Mouse (Mus musculus): Measurements from ENCODE around the gene Nlgn2. TPM values are rescaled to one million over a fixed set of nuclear protein-coding genes. Genes with fewer than 3 reads are reported as not detected.

The Nlgn2 gene
- total RNA-seq, 2 experiments from 2014 or later = 7.4 to 13.5 TPM

DNA sequence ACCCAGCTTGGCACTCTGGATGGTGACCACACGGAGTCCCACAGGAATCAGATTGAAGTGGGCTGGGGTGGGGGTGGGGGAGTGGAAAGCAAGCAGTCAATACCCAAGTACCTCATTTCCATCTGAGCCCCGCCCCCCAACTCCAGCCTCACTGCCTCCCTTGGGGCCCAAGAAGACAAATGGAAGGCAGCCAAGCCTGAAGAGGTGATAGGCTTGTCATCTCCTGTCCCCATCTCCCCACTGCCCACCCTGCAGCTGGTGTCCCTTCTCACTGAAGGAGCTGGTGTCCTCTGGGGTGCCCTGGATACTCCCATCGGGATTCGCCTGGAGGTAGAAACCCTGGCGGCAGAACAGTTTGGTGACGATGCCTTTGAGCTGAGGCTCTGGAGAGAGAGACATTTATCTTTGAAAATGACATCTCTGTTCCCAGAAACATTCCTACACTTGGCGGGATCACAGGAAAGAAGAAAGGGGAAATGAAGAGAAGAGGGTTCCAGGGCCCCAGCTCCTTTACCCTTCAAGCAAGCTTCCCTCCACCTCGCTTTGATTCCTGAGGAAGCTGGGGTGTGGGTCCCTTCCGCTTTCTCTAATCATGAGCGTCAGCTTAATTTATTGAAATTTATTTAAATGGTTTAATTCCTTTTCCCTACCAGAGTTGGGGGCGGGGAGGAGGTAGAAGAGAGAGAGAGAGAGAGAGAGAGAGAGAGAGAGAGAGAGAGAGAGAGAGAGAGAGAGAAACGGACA is 38.0 kb downstream of the Nlgn2 start:
- ATAC-seq (replicated peaks; ENCODE audit: poor library complexity, severe bottlenecking) = no peak

DNA sequence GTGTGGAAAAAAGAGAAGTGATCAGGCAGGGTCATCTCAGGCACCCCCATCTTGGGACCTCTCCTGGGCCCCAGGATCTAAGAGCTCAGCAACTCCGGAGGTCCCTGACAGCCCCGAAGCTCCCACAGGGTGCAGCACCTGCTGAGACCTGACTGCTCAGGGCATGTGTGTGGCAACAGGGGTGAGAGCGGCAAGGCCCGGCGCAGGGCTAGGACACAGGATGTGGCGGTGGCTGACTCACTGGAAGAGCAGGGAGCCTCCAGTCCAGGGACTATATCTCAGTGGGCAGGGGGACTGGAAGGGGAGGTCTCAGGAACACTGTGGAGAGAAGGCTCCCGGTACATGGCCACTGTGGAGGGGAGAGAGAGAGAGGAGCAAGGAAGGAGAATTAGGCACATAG is 39.7 kb downstream of the Nlgn2 start:
- no peak for ATAC-seq (replicated peaks; ENCODE audit: poor library complexity, severe bottlenecking)

DNA sequence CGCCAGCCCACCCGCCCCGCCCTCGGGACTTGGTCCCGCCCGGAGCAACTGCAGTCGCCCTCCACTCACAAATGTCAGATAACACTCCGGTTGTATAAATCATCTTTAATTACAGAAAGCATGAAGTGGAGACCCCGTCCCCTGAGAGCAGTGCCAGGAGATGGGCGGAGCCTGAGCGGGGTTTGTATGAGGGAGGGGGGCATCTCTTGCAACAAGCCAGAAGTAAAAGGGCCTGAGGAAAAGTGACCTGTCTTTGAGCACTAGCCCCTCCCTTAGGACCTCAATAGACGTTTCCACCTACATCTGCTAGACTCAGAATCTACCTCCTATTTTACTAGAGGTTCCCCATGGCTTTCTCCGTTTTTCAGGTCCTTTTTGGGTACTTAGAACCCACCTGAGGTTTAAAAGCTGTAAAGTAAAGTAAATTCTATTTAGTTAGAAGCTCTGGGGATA is 41.6 kb downstream of the Nlgn2 start:
- ATAC-seq (replicated peaks; ENCODE audit: poor library complexity, severe bottlenecking) = no peak

- ATAC-seq (replicated peaks; ENCODE audit: poor library complexity, severe bottlenecking) = peak; percentile 92
These were observed 42.2 kb downstream of the Nlgn2 start, which contains the start of gene Chrnb1 for GRCm38 (mm10) chr11:69795168-69795982. Chrnb1 (minus strand) TSS chr11:69795943.

- ATAC-seq (replicated peaks; ENCODE audit: poor library complexity, severe bottlenecking) = no peak
These were observed 44.2 kb downstream of the Nlgn2 start for GRCm38 (mm10) chr11:69793429-69793828.

DNA sequence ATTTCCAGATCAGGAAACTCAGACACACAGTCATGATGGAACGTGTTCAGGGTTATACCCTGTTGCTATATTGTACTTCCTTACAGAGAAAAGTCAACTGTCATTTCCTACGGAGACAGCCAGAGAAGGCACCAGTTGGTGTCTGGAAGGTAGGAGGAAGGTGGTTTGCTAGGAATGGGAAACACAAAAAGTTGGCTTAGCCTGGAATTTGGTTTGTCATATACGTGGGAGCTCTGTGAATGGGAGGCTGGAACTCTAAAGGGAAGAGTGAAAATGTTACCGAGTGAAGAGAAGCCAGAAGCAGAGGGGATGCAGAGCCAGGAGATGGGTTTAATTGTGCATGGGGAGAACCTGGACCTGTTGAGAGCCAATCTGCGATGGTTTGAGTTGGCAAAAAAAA is 46.2 kb downstream of the Nlgn2 start:
- no peak for ATAC-seq (replicated peaks; ENCODE audit: poor library complexity, severe bottlenecking)

GRCm38 (mm10) chr11:69789431-69789830 is 48.2 kb downstream of the Nlgn2 start:
- no peak for ATAC-seq (replicated peaks; ENCODE audit: poor library complexity, severe bottlenecking)

- no peak for ATAC-seq (replicated peaks; ENCODE audit: poor library complexity, severe bottlenecking)
These were observed 50.3 kb downstream of the Nlgn2 start for GRCm38 (mm10) chr11:69787306-69787705.

DNA sequence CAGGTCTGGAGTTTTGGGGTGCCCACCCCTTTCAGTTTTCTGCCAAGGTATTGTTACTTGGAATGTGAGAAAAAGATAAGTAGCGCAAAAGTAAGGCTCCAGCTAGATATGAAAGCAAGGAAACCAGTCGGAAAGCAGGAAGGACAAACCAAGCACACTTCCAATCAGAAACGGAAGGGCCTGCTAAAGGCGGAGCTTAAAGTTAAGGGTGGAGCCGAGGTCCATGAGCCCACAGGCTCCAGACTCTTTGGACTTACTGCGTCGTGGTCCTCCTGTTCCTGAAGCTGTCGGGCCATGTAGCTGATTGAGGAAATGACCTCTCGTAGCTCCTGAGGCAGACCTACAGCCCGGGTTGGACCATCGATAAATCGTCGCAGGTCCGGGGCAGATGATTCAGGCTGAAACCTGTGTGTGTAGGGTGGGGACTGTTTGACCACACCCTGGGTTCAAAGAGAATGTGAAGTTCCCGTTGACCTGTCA is 52.8 kb downstream of the Nlgn2 start:
- ATAC-seq (replicated peaks; ENCODE audit: poor library complexity, severe bottlenecking) = peak; percentile 90

DNA sequence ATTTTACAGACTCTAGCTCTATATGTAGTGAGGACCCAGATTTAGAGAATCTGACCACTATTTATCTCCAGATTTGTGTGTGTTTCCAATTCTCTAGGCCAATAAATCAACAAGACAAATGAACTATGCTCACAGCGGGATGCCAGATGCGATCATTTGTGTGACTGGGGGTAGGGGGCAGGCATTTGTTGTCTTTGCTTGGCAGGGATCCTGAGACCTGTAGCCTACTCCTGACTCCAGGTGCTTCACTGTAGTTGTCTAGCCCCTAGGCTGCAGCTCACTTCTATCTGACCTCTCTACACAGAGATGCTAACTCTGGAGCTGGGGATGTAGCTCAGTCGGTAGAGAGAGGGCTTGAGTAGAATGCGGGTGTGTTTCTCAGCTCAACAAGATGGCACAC is 55.8 kb downstream of the Nlgn2 start:
- ATAC-seq (replicated peaks; ENCODE audit: poor library complexity, severe bottlenecking) = no peak

GRCm38 (mm10) chr11:69778985-69779384 is 58.6 kb downstream of the Nlgn2 start:
- no peak for ATAC-seq (replicated peaks; ENCODE audit: poor library complexity, severe bottlenecking)

- no peak for ATAC-seq (replicated peaks; ENCODE audit: poor library complexity, severe bottlenecking)
These were observed 59.2 kb downstream of the Nlgn2 start for GRCm38 (mm10) chr11:69778258-69778982.

DNA sequence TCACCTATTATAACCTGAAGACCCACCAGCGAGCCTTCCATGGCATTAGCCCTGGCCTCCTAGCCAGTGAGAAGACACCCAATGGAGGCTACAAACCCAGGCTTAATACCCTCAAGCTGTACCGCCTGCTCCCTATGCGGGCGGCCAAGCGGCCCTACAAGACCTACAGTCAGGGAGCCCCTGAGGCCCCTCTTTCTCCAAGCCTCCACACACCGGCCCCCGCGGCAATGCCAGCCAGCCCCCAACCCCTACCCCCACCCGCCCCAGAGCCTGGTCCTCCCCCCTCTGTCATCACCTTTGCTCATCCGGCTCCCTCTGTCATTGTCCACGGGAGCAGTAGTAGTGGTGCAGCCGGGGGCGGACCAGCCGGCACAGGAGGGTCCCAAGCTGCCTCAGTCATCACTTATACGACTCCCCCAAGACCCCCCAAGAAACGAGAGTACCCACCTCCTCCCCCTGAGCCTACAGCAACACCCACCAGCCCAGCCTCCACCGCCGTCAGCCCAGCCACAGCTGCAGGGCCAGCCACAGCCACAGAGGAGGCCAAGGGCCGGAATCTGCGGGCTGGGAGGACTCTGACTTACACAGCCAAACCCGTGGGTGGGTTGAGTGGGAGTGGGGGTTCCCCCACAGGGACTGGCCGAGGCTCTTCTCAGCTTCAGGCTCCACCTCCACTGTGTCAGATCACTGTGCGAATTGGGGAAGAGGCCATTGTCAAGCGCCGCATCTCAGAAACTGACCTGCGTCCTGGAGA is 59.9 kb downstream of the Nlgn2 start:
- peak; percentile 67 for ATAC-seq (replicated peaks; ENCODE audit: poor library complexity, severe bottlenecking)

DNA sequence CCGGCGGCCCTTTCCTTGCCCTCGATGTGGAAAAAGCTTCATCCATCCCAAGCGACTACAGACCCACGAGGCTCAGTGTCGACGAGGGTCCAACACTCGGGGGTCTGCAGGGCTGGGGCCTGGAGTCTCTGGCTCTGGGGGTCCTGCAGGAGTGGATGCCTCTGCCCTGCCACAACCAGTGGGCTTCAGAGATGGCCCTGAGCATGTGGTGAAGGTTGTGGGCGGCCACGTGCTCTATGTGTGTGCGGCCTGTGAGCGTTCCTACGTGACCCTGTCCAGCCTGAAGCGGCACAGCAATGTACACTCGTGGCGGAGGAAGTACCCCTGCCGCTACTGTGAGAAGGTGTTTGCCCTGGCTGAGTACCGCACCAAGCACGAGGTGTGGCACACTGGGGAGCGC is 61.1 kb downstream of the Nlgn2 start:
- no peak for ATAC-seq (replicated peaks; ENCODE audit: poor library complexity, severe bottlenecking)

DNA sequence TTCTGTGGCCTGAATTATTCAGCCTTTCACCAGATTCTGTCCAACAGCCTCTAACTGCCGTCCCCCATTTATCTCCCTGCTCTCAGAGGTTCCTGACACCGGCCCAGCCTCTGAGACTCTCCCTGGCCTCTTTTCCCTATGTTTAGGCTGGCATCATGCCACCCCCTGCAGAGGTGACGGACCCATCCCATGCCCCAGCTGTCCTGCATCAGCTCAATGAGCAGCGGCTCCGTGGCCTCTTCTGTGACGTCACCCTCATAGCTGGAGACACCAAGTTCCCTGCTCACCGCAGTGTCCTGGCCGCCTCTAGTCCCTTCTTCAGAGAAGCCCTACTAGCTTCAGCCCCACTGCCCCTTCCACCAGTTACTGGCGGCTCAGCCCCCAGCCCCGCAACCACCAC is 61.9 kb downstream of the Nlgn2 start:
- no peak for ATAC-seq (replicated peaks; ENCODE audit: poor library complexity, severe bottlenecking)

DNA sequence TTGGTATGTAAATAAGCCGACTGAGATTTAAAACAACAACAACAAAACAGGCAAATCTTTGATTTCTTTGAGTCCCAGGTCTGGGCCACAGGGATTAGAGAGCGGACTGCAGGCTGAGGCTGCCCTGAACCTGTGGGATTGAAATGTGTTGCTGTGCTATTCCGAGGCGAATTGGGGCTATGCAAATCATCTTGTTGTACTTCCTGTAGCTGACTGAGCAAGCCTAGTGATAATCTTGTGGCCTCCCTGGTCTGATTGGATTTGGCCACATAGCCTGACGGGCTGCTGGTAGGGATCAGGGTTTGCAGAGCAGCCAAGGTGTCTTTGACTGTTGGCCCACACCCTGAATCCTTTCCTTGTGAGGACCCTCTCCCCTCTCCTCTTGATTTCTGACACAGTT is 62.6 kb downstream of the Nlgn2 start:
- no peak for ATAC-seq (replicated peaks; ENCODE audit: poor library complexity, severe bottlenecking)

Data from granulocyte monocyte progenitor cell, adult 5-6 weeks (primary cell).